Mouse (Mus musculus) Patski (cell line): ENCODE results near the gene Dnase2a. TPM values are rescaled to one million over a fixed set of nuclear protein-coding genes. Genes with fewer than 3 reads are reported as not detected.

Experiments
- ATAC-seq: fragments of 100-300 bp; one replicate; pipeline ENCODE4 v1.8.0; 2021
- CTCF ChIA-PET: fragments of 350-600 bp; sonication (Branson Sonifier 250); formaldehyde crosslinking; loops from one replicate; lab custom pipeline; 2022; ENCODE audit warnings: inconsistent platforms; lab: Charles Lee
- POLR2A ChIA-PET: fragments of 350-600 bp; sonication (Branson Sonifier 250); formaldehyde crosslinking; loops from one replicate; lab custom pipeline; 2022; ENCODE audit warnings: antibody characterized with exemption, inconsistent platforms; lab: Charles Lee
- DNase-seq: peaks from one replicate; pipeline ENCODE4 v3.0.0-alpha.2; 2011; ENCODE audit warnings: low read depth, low spot score
- H3K27me3 ChIP-seq: fragments of 371-371 bp; one replicate; pipeline ENCODE4 v1.5.1; 2021
- CTCF ChIP-seq: fragments of 100-300 bp; IDR thresholded peaks from one replicate; pipeline ENCODE4 v1.5.1; 2021
- in situ Hi-C: fragments of 300-500 bp; cut with MboI; formaldehyde crosslinking; loops from 3 replicates; pipeline ENCODE4 v1.11.1; 2018; ENCODE audit warnings: low pct_unique_long_range_greater_than_20kb, mixed read lengths
- polyA plus RNA-seq: library from polyadenylated mRNA; unstranded; gene quantifications from one replicate; pipeline ENCODE4 v1.2.3, GENCODE M21; 2021

Gene Dnase2a
- polyA plus RNA-seq, 1 experiment from 2014 or later, result 25.9 TPM

DNA sequence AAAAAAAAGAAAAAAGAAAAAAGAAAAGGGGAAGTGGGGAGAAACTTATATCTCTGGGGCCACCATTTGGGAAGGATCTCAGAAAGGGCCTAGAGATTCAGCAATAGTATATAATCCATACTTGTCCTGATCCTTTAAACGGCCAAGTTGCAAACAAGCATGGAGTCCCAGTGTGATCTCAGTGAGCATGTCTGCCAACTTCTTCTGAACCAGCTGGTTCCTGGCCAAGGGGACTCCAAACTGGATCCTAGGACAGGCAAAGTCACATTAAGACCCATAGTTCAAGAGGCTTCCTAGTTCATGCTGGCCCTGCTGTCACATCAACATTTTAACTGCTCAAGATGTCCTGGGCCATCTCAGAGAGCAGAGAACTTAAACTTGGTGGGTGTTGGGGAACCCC, 19.2 kb upstream of the Dnase2a start:
- CTCF ChIA-PET, result interaction anchor here (1.2 to 2.0 kb wide), 2 partner anchors 14 to 109 kb away, joined by 3 to 6 read pairs; no protein-coding TSS in a partner anchor
- POLR2A ChIA-PET, result no interaction called here

DNA sequence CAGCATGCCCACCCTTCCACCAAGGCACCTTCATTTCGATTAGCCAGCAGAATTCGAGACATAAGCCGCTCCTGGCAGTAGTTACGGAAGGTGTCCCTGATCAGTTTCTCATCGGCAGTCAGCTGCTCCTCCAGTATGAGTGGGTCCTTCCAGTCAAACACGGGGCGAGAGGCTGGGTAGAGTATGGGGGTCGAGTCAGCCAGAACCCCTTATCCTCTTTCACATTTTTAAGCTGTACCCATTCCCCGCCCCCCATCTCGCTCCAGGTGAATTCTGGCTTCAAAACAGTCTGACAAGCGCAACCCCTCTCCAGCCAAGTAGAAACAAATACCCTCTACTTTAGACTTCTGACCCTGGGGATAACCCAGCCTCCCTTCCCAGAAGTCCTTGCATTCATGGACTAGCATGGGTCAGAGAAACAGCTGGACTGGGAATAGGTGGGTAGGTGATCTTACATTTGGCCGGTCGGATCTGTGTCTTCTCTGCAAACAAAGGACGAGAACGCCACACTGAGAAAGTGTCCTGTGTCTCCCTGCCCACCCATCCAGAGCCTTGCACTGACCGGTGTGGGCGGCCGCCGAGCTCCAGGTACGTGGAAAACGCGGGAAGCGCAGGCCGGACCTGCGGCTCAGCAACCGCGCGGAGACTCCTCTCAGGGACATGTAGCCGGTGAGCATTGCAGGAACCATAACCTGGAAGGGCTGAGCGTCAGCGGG, 15.2 kb upstream of the Dnase2a start:
- POLR2A ChIA-PET, result interaction anchor here (0.8 to 1.5 kb wide), 5 partner anchors 10 to 45 kb away, joined by 3 to 4 read pairs (median 3); no protein-coding TSS in a partner anchor
- no peak for TF ChIP-seq CTCF
- CTCF ChIA-PET, result interaction anchor here (0.8 to 2.7 kb wide), 6 partner anchors 7 to 48 kb away, joined by 3 to 22 read pairs (median 4); partner anchors contain the start of gene Dnase2a
- in situ Hi-C loops, result no loop called here
- H3K27me3 ChIP-seq, result no peaks in the 10 kb centered on the region
- DNase-seq, result no peak
- peak; percentile 29 for ATAC-seq

More for the DNA sequence above, 19.2 kb upstream of the Dnase2a start:
- in situ Hi-C loops, result no loop called here
- H3K27me3 ChIP-seq, result no peaks in the 10 kb centered on the region
- DNase-seq (no peak), ATAC-seq (no peak)
- no peak for TF ChIP-seq CTCF

DNA sequence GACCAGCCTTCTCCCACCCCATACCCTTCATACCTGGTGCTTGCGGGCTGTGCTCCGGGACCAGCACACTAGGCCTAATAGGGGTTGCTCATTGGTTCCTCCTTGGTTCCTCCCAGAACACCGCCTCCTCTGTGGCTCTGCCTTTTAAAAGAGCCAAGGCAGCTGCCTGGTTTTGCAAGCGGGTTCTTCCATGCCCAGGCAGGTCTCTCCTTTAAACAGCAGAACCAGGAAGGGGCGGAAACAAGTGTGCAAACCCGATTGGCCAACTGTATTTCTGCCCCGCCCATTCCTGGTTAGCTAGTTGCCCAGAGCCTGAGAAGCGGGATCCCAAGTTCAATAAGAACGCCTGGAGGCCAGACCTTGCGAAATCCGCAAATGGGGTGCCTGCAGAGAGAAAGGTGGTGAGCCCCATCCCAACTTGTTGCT, 14.6 kb upstream of the Dnase2a start, which contains the start of gene Gcdh:
Gene Gcdh, minus strand, starts transcription at position 213 of the 426 bp plus-strand sequence.
- H3K27me3 ChIP-seq, result no peaks in the 10 kb centered on the region
- POLR2A ChIA-PET, result interaction anchor here (0.8 to 1.5 kb wide), 3 partner anchors 10 to 46 kb away, joined by 3 read pairs; no protein-coding TSS in a partner anchor
- in situ Hi-C loops, result no loop called here
- CTCF ChIA-PET, result interaction anchor here (0.8 to 2.7 kb wide), 4 partner anchors 9 to 48 kb away, joined by 3 to 22 read pairs (median 6); partner anchors contain the start of gene Dnase2a
- DNase-seq, result peak; percentile 80
- ATAC-seq, result peak; percentile 98
- TF ChIP-seq CTCF, result no peak

DNA sequence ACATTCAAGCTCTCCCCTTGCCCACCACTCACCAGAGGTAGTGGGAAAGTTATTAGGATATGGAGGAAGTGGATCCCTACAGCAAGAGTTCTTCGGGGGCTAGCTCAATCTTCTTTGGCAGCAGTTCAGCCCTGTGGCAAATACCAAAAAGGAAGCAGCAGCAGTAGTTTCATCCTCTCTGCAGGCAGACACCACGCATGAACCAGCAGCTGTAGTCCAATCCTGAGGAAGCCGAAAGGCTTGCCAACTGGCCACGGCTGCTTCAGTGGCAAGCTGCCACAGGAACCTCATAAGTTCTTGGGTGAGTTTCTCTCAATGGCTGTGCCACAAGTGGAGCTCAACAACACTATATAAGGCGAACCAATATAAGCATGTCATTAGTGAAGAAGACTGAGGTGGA, 12.4 kb upstream of the Dnase2a start:
- no peak for TF ChIP-seq CTCF
- POLR2A ChIA-PET, result no interaction called here
- CTCF ChIA-PET, result no interaction called here
- ATAC-seq (no peak), DNase-seq (no peak)
- H3K27me3 ChIP-seq, result no peaks in the 10 kb centered on the region
- in situ Hi-C loops, result no loop called here

DNA sequence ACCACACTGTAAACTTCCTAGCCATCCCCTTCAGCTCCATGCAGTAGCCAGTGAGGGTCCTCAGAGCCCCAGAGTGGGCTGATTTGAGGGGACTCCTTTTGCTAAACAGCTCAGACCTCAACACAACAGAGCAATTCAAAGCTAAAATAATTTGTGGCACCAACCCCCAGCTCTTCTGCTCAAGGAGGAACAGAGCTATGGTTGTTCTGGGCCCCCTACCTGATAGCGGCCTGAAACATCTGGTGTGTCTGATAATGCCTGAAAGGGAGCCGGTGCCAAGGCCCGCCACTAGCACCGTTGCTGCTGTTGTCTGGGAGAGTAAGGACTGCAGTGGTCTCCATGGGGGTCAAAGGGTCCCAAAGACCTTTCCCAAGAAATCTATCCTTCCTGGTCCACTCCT, 7.3 kb upstream of the Dnase2a start:
- no peak for ATAC-seq
- DNase-seq, result no peak
- no peak for TF ChIP-seq CTCF
- H3K27me3 ChIP-seq, result no peaks in the 10 kb centered on the region
- in situ Hi-C loops, result no loop called here
- ChIA-PET CTCF (interaction anchor here (0.6 to 3.6 kb wide), 4 partner anchors 9 to 44 kb away, joined by 3 to 19 read pairs (median 3); no protein-coding TSS in a partner anchor), POLR2A (interaction anchor here (0.6 to 3.1 kb wide), 3 partner anchors 22 to 212 kb away, joined by 3 to 14 read pairs (median 6); partner anchors contain the start of gene Calr)

DNA sequence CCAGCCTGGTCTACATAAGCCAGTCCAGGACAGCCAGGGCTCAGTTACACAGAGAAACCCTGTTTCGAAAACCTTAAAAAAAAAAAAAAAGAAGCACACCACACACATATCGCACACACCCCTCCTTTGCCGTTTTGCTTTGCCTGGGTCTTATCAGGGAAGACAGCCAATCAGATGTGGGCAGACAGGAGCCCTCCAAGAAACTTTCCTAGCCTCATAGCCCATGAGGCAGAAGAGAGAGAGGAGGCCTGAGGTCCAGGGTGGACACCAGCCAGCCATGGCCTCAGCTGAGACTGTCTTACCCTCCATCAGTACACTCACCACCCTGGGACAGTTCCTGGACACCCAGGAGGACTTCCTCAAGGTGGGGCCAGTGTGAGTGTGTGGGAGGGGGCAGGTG, 6.6 kb upstream of the Dnase2a start, which contains the start of gene Klf1:
Gene Klf1, plus strand, starts transcription at position 177 of the 400 bp plus-strand sequence.
- in situ Hi-C loops, result no loop called here
- DNase-seq, result no peak
- no peaks in the 10 kb centered on the region for H3K27me3 ChIP-seq
- no peak for ATAC-seq
- POLR2A ChIA-PET, result interaction anchor here (3.1 kb wide), 1 partner anchor 56 kb away, joined by 14 read pairs; the partner anchor contains the start of gene Calr
- no peak for TF ChIP-seq CTCF
- CTCF ChIA-PET, result interaction anchor here (1.2 to 3.6 kb wide), 3 partner anchors 8 to 55 kb away, joined by 3 to 22 read pairs (median 19); partner anchors contain the start of gene Gcdh

DNA sequence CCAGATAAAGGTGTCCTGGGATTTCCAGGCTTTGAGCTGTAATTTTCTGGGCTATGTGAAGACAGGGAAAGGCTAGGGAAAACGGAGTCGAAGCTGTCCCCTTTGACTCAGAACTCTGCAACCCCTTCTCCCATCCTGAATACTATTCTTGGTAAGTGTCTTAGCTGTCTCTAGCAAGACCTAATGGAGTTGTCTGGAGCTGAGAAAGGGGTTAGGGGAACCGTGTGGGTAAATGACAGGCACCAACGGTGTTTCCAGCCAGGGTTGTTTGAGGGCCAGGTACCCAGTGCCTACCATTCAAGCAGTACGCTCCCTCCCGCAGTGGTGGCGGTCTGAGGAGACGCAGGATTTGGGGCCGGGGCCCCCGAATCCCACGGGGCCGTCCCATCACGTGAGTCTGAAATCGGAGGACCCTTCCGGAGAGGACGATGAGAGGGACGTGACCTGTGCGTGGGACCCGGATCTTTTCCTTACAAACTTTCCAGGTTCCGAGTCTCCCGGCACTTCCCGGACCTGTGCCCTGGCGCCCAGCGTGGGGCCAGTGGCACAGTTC, 5.9 kb upstream of the Dnase2a start:
- ChIA-PET CTCF (interaction anchor here (1.0 to 3.6 kb wide), 12 partner anchors 8 to 87 kb away, joined by 3 to 22 read pairs (median 5); partner anchors contain the start of genes Calr and Gcdh), POLR2A (interaction anchor here (0.8 to 3.1 kb wide), 3 partner anchors 10 to 82 kb away, joined by 3 to 14 read pairs (median 4); partner anchors contain the start of gene Calr)
- TF ChIP-seq CTCF, result no peak
- in situ Hi-C loops, result no loop called here
- no peaks in the 10 kb centered on the region for H3K27me3 ChIP-seq
- ATAC-seq, result no peak
- DNase-seq, result no peak

DNA sequence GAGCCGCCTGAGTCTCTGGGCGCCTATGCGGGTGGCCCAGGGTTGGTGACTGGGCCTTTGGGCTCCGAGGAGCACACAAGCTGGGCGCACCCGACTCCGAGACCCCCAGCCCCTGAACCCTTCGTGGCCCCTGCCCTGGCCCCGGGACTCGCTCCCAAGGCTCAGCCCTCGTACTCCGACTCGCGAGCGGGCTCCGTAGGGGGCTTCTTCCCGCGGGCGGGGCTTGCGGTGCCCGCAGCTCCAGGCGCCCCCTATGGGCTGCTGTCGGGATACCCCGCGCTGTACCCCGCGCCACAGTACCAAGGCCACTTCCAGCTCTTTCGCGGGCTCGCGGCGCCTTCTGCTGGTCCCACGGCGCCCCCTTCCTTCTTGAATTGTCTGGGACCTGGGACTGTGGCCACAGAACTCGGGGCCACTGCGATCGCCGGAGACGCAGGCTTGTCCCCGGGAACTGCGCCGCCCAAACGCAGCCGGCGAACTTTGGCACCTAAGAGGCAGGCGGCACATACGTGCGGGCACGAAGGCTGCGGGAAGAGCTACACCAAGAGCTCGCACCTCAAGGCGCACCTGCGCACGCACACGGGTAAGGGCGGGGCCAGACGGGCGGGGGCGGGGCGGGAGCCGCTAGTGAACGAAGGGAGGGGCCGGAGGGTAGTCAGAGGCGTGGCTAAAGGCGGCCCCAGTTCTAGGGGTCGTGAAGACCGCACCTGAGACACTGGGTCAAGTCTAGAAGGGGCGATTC, 5.3 kb upstream of the Dnase2a start:
- ChIA-PET CTCF (interaction anchor here (0.8 to 3.6 kb wide), 19 partner anchors 9 to 95 kb away, joined by 3 to 22 read pairs (median 4); partner anchors contain the start of genes Calr, Dand5, Gcdh and Syce2), POLR2A (interaction anchor here (0.6 to 3.1 kb wide), 6 partner anchors 9 to 100 kb away, joined by 3 to 14 read pairs (median 3); partner anchors contain the start of genes Calr and Gcdh)
- DNase-seq (peak; percentile 55), ATAC-seq (peak; percentile 92)
- H3K27me3 ChIP-seq, result no peaks in the 10 kb centered on the region
- TF ChIP-seq CTCF, result no peak
- in situ Hi-C loops, result no loop called here

DNA sequence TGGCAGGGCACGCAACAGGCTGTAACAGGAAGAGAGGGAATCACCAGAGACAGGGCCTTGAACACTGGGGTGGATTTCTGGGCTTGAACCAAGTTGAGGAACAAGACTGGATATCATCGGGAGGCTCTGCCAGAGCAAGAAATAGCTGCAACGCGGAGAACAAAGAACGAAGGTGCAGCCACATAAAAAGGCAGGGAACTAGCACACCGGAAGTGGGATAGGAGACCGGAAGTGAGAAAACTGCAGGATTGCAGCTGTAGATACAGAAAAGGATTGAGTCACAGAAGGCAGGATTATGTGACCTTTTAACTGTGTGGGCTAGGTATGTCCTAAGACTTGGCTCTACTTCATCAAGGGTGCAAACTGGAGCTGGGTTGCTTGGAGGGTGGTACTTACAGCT, 4.0 kb upstream of the Dnase2a start:
- CTCF ChIA-PET, result interaction anchor here (1.6 to 2.2 kb wide), 4 partner anchors 22 to 94 kb away, joined by 3 to 12 read pairs (median 7); partner anchors contain the start of gene Calr
- ATAC-seq, result no peak
- POLR2A ChIA-PET, result no interaction called here
- DNase-seq, result no peak
- no peak for TF ChIP-seq CTCF
- in situ Hi-C loops, result no loop called here
- H3K27me3 ChIP-seq, result no peaks in the 10 kb centered on the region
